Mouse (Mus musculus) embryo, embryonic 10.5 days (tissue): Measurements from ENCODE around the gene Gm17087.

ENCODE experiments used
- DNase-seq: peaks from one replicate; pipeline ENCODE4 v3.0.0-alpha.2; 2015; ENCODE audit warnings: low spot score

Gm17087 gene

DNA sequence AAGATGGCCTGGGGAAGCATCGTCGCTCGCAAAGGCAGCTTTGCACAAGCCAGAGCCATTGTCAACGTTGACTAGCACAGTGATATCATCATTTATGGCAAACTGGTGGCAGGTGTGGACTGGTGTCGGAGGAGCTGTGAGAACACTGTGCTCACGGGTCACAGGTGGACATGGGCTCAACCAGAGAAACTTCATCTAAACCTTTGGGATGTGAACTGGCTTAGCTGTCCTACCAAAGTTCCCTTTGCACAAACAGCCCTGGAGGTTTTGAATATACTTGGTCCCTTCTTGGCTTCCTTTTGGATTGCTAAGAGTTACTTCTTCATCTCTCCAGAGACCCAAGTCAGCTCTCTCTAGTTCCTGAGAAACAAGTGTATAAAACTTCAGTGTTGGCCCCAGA, at the start of gene Gm17087:
Gm17087 (minus strand) TSS at position 101 of the 400 bp plus-strand sequence.
- DNase-seq, result no peak

GRCm38 (mm10) chr17:8613882-8614551, 47.3 kb upstream of the Gm17087 start:
- peak; percentile 92 for DNase-seq

DNA sequence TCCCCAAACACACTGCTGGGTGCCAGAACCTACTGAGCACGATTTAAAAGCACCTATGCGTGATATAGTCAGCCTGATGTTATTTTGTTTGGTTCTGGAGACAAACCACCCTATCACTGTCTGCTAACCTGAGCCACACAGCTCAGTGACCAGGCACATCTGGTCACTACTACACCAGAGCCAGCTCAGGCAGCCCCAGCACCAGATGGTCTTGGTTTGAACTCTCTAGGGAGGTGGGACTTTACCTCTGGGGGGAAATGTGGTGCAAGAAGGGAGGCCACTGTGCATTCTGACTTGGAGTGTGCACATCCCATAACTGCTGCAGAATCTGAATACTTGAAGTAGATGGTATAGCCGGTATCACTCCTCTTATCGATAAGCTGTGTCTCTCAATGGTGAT, 45.2 kb upstream of the Gm17087 start:
- DNase-seq, result no peak

DNA sequence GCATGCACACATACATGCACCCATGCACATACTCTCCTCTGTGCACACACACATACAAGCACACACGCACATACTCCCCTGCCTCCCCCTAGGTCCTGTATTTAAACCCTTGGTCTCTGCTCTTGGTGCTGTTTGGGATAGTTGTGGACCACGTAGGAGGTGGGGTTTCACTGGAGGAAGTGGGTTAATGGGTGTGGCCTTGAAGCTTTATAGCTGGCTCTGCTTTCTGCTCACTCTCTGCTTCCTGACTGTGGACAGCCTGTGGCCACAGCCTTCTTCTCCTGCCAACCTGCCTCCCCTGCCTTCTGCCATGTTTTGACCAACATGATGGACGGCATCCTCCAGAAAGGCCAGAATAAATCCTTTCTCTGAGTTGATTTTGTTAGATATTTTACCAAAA, 39.9 kb upstream of the Gm17087 start:
- no peak for DNase-seq

DNA sequence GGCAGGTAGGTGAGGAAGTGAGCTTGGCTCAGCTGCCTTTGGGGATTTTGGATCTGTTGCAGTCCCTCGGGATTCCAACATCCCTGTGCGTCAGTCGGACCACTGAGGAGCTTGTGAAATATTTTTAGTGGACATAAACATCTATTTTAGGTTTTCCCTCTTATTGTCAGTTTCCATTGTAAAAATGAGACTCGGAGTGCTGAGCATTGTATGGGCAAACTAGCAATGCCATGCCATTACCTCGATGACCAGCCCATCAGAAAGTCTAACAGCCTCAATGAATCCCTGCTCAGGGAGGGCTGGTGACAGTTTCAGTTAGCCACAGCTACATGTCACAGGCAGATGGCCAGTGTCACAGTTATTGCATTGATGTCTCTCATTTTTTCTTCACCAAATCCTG, 39.2 kb upstream of the Gm17087 start:
- no peak for DNase-seq

DNA sequence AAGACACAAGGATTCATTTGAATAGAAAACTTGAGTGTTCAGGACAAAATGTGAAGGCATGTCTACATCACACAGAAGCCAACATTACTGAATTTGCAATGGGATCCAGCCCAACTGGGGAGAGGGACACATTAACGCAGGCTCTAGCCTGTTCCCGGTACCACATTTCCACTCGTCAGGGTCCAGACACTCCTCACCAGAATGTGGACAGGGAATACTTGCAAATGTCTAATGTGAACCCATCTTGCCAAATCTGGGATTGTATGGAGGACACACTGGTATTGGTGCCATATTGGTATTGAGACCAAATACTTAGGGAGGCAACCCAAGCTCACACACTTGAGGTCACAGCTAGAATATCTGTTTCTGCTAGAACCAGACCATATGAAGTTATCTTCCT, 36.2 kb upstream of the Gm17087 start:
- DNase-seq, result no peak

GRCm38 (mm10) chr17:8597790-8598189, 31.0 kb upstream of the Gm17087 start:
- DNase-seq, result peak; percentile 84

DNA sequence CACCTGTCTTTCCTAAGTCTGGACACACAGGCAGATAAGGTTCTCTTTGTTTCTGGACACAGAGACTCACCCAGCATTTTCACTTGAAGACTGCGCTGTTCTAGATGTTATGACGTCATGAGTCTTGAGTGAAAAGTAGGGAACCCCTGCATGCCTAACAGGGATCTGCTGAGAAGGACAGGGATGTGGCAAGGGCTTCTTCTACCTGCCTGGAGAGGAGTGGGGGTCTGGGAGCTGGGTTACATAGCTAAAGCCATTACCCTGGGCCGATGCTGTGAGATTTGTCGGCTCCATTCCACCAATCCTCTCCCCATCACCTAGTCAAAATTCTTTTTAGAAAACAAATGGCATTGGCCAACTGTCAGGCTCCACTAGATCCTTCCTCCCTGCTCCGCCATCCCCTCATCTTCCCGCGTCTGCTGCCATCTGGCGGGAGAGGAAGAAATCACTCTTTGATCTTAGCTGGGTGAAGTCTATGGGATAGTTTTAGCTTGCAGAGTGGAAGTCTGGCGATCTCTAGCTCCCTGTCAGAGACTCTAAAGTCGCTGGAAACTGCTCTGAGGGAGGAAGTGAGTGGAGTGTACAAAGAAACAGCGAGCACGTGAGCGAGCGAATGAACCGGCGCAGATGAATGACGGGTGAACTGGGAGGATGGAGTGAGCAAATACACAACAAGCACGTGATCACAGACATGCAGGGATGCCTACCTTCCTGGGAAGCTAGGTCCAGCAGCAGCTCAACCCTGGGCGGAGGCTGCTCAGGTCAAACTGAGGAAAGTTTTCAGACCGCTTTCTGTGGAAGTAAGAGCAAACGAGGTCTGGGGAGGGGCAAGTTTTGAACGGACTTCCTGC, 25.9 kb upstream of the Gm17087 start:
- DNase-seq, result peak; percentile 88

DNA sequence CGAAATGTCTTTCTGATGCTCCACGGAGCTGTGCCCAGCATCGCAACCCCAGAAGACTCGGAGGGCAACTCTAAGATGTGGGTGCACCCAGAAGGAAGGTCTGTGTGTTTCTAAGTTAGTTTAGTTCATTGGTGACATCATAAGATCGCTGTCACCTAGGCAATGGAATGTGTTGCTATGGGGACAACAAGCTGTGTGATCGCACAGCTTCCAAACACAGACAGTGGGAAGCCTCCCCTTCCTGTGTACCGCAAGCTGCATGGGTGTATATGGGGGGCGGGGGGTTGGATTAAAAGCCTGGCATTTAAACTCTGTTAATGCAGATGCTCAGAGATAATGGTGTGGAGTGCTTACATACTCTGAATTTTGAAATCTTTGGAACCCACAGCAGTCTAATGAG, 14.8 kb upstream of the Gm17087 start:
- DNase-seq, result no peak

DNA sequence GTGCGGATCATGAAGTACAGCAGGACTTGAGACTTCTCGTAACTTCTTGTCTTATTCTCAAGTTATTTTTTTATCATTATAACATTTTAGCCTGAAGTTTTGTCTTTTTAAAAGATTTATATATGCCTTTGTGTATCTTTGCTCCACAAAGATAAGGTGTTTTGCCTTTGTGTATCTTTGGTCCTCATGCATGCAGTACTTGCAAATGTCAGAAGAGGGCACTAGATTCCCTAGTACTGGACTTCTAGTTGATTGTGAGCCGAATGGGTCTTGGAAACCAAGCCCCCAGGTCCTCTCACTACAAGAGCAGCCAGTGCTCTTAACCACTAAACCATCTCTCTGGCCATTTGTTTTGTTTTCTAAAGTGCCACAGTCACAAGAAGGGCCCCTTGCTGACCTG, 13.6 kb upstream of the Gm17087 start:
- peak; percentile 75 for DNase-seq

- DNase-seq, result no peak
These were observed 7.0 kb upstream of the Gm17087 start for GRCm38 (mm10) chr17:8573542-8574260.

- no peak for DNase-seq
These were observed 3.9 kb downstream of the Gm17087 start for GRCm38 (mm10) chr17:8562886-8563280.

DNA sequence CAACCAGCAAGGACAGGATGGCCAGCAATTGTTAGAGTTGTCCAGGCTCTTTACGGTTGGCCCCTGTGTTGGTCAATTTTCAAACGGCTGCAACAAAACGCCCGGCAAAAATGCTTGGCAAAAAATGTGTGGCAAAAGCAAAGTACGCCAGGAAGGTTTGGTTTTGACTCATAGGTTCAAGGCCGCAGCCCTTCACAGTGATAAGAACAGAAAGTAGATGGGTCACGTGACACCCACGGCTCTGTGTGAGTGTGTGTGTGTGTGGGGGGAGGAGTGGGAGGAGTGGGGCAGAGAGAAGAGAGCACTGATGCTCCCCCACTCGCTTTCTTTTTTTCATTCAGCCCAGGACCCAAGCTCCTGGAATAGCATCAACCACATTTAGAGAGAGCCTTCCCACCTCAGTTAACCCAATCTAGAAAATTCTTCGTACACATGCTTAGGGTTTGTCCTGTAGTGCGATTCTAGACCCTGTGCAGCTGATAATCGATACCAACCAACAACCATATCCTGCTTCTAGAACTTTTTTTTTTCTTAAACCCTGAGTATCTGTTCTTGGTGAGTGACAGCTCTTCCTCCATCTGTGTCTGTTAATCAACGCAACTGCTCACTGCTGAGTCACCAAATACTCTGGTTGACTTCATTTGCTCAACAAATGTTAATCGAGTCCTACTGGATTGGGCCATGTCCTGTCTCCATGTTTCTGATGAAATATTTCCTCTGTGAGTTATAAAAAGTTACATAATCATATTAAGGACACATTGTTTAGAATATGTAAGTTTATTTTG, 4.5 kb downstream of the Gm17087 start:
- DNase-seq, result no peak

- no peak for DNase-seq
These were observed 8.8 kb downstream of the Gm17087 start for GRCm38 (mm10) chr17:8557926-8558325.

- no peak for DNase-seq
These were observed 10.5 kb downstream of the Gm17087 start for GRCm38 (mm10) chr17:8556223-8556622.

GRCm38 (mm10) chr17:8555785-8556184, 11.0 kb downstream of the Gm17087 start:
- no peak for DNase-seq

DNA sequence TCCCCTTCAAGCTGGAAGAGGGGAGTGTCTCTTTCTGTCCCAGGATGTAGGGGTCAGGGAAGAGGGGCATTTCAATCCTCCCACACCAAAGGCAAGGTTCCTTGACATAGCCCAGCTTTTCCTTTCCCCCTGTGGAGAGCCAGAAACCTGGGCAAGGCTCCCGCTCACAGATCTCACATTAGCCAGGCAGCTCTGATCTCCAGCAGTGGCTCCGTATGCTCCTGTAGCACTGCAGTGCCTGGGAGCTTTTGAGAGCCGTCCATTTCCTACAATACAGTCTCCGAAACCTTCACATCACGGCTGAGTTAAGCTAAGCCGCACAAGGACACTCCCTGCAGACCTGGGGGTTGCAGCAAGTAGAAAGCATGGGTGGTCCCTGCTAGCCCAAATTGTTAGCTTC, 12.5 kb downstream of the Gm17087 start:
- DNase-seq, result no peak

- no peak for DNase-seq
These were observed 13.1 kb downstream of the Gm17087 start for GRCm38 (mm10) chr17:8553601-8554000.

DNA sequence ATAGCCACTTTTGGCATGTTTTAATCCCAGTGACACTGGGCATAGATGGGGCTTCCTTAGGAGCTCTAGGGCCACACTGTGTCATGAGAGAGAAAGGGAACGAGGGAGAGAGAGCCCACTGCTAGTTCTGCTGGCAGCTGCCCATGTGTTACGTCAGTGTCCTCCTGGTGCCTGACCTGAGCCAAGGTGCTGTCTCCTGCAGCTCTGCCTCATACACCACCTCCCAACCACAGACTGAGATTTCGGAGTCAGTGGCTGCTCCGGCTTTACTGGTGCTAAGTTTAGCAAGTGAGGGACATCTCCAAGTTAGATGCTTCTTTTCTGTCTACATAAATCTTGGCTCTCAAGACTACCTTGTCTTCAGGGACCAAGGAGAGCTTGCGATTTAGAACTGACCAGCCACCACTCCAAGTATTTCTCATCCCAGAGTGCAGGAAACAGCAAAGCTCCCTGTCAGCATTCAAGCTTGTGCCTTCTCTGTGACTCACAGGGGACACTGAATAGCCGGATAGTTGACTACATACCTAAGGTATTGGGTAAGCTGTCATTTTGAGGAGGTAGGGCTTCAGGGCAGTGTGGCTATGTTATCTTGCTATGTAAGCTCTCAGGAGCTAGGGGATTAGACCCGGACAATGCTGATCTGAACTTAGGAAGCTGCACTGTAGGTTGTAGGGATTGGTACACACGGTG, 14.3 kb downstream of the Gm17087 start:
- DNase-seq, result no peak

DNA sequence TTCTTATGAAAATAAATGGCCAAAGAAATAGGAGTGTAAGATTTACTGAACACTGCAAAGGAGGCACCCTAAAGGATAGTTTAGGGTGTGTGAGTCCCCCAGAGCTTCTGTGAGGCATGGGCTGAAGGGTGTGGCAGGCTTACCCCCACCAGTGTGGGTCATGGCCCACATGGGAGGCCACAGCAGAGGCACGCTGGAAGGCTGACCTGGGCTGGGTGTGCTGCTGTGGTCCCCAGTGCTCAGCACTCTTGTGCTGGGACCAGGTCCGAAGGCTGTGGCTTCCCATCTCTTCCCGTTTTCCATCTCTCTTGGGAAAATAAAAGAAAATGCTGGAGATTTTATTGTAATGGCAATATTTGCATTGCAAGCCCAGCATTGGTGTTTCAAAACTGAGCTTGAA, 15.1 kb downstream of the Gm17087 start:
- DNase-seq, result no peak

GRCm38 (mm10) chr17:8548733-8549132, 18.0 kb downstream of the Gm17087 start:
- no peak for DNase-seq
